Mouse (Mus musculus) liver, adult (tissue): ENCODE measurements around the gene Strada.
A peak's percentile ranks its signal among the peaks of the same experiment; 100 is the strongest.

Experiments used
- GATA4 ChIP-seq: IDR thresholded peaks from 2 replicates; pipeline ENCODE4 v1.6.1; 2014; ENCODE audit warnings: mild to moderate bottlenecking, low read length; ENCODE audit not compliant: insufficient replicate concordance

Gene Strada

DNA sequence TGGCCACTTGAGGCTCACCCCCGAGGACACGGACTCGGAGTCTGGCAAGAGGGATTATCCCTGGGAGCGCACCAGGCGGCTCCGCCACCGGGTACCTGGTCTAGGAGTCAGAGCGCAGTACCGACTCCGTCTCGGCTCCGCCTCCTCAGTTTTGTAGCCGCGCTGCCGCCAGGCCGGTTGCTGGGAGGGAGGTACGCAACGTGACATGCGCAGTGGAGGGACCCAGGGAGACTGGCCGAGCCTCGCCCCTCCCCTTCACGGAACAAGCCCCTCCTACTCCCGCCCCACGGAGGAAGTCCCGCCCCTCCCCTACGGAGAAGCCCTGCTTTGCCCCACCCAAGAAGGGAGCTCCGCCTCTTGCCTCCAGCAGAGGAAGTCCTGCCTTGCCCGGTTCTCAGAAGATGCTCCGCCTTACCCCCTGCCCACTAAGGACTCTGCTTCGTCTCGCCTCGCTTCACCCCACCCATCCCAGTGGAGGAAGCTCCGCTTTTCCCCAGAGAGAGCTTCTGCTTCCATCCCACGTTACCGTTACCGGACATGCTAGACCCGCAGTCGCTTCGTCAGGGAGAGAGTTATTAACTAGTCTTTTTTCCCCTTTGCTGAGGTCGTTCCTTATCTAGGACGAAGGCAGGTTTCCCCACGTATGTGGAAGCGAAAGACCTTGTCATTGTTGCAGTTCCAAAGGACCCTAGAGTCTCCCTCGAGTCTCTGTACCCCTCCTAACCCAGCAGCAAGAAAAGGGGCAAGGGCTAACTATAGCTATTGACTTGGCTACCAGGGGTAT lies 8.4 kb downstream of the Strada start:
- TF ChIP-seq GATA4 = peak; percentile 16; the same call in 1 of the 2 replicates

GRCm38 (mm10) chr11:106192657-106193370 lies 9.2 kb downstream of the Strada start:
- TF ChIP-seq GATA4 = no peak

DNA sequence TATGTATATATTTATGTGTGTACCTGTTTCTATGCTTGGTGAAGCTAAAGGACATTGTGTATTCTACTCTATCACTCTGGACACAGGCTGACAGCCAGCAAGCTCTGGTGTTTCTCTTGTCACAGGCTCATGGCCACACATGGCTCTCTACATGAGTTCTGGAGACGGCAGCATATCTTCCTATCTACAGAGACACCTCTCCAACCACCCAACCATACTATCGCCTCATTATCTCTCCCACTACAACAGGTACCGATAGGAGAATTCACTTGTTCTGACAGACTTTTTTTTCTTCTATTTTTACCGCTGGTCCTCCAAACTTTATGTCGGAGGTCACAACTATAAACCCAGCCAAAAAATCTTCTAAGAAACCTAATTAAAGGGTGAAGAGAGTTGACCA lies 9.7 kb downstream of the Strada start:
- TF ChIP-seq GATA4 = no peak

GRCm38 (mm10) chr11:106191716-106192115 lies 10.3 kb downstream of the Strada start:
- TF ChIP-seq GATA4 = no peak

DNA sequence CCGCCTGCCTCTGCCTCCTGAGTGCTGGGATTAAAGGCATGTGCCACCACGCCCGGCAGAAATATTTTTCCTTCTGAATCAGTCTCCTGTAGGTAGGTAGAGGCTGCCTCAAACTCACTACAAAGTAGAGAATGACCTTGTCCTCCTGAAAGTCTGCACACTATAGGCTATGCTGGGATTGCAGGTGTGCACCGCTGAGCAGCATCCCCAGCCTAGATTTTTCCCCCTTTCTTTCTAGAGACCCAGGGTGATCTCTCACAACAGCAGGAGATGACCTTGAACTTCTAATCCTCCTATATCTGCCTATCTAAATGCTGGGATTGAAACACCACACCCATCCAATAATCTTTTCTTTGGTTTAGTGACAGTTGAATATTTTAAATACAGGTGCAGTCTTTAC lies 14.6 kb downstream of the Strada start:
- no peak for TF ChIP-seq GATA4

DNA sequence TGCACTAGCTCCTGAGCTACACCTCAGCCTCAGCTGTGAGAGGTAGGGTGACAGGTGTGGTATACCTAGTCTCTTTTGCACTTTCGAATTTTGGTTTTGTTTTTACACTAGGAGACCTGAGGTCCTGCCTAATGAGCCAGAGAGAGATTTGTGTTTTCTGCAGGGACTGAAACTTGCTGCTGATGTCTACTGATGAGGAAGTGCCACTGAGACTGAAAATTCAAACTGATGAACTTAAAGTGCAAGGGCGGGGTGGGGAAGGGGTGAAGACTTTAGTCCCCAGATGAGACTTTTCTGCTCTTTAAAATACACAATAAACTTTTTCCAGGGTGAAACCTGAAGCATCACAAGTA lies 21.5 kb downstream of the Strada start:
- no peak for TF ChIP-seq GATA4

DNA sequence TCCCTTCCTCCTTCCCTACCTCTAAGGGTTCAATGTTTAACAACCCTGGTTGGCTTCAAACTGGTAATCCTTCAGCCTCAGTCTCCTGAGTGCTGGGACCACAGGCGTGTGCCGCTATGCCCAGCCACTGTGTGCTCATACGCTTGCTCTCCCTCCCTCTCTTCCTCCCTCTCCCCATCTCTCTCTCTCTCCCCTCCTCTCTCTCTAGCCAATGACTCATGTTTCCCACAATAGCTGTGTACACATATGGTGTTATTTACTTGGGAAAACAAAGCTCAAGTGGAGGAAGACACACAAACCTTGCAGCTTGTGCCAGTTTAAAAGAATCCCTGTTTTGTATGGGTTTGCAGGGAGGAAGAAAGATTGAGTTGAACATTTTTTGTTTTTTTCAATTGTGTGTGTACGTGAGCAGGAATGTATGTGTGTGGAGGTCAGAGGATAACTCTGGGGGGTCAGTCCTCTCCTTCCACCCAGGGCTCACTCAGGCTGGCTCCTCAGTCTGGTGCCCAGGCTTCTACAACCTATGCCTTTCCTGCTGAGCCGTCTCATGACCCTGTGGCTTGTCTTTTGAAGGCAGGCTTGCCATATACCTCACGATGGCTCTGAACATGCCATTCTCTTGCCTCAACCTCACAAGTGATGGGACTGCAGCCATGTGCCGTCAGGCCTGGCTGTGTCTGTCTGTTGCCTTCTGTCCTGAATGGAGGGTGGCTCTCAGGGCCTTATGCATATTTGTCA lies 22.1 kb downstream of the Strada start:
- TF ChIP-seq GATA4 = no peak

GRCm38 (mm10) chr11:106178036-106178782 lies 23.8 kb downstream of the Strada start:
- TF ChIP-seq GATA4 = no peak

GRCm38 (mm10) chr11:106176372-106176771 lies 25.6 kb downstream of the Strada start:
- no peak for TF ChIP-seq GATA4

DNA sequence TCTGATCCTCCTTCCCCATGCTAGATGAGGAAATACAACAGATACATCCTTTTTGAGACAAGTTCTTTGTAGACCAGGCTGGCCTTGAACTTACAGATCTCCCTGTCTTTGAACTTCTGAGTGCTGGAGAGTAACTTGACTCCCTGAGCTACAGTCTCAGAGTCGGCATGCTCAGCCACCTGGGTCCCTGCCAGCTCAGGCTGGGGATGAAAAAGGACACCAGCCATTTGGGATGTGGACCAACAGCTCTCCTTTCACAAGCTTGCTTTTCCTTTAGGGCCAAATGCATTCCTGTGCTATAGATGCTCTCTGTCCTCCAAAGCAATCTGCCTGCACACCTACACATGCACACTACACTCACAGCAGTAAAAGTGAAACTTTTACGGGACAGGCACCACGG lies 26.9 kb downstream of the Strada start:
- TF ChIP-seq GATA4 = no peak

GRCm38 (mm10) chr11:106174372-106174771 lies 27.6 kb downstream of the Strada start:
- TF ChIP-seq GATA4 = no peak

DNA sequence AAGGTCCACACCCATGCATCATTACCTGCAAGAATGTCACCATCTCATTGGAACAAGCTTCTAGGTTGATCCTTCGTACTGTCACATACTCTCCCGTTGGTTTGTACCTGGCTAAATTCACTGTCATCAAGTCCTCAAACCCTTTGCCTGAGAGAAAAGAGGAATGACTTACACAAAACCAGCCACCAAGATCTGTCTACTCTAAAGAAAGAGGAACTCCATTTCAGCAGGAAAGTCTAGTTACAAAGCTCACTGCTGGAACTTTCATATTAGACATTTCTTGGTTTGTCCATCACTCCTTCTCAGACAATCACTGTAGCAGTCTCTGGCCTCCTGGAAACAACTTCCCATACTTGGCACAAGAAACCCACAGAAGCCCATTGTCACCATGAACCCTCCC lies 28.7 kb downstream of the Strada start:
- TF ChIP-seq GATA4 = no peak

DNA sequence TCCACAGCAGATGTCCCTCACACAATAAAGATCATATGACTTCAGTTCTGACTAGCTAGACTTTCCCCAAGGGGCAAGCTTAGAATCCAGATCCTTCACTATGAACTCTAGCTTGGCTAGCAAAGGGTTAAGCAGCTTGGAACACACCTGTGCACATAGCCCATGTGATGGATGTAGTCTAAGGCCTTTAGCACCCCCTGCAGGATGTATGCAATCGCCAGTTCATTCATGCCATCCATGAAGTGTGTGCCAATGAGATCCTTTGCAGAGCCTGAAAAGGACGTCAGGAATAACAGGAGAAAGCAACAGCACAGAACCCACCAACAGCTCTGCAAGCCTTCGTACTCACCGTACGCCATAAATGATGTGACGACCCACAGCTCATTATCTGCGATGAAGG lies 31.2 kb downstream of the Strada start:
- TF ChIP-seq GATA4 = no peak

GRCm38 (mm10) chr11:106167435-106167834 lies 34.5 kb downstream of the Strada start:
- TF ChIP-seq GATA4 = no peak

- TF ChIP-seq GATA4 = no peak
Measured at GRCm38 (mm10) chr11:106164601-106165180, 37.3 kb downstream of the Strada start.

DNA sequence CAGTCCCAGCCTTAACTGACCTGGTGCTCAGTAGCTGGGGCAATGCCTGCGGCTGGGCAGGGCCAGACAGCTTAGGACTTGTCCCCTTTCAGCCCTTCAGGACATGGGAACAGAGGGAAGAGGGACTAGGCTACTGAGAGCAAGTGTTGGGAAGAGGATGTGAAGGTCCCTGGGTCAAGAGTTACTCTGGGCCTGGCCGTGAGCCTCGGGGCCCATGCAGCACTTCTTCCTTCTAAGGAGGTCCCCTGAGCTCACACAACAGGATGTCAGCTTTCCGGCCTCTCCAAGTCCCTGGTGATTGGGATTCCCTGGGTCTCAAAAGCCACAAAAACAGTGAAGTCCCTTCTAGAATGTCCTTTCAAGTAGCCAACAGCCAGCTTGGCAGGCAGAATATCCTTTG lies 38.4 kb downstream of the Strada start:
- TF ChIP-seq GATA4 = peak; percentile 41; the same call in 1 of the 2 replicates
